Mouse (Mus musculus) T-helper 1 cell (primary cell): ENCODE data around the gene Cwf19l2.
"Not testable (repeated sequence)": the region's sequence is repeated elsewhere in the genome, so short reads cannot be mapped to it uniquely, and the experiment has no call there.

Experiments used
- in situ Hi-C: fragments of 300-600 bp; cut with MboI, MseI; formaldehyde crosslinking; loops from one replicate; pipeline ENCODE4 v1.15.1; 2025; ENCODE audit warnings: high pct_unique_total_duplicates

Gene Cwf19l2

DNA sequence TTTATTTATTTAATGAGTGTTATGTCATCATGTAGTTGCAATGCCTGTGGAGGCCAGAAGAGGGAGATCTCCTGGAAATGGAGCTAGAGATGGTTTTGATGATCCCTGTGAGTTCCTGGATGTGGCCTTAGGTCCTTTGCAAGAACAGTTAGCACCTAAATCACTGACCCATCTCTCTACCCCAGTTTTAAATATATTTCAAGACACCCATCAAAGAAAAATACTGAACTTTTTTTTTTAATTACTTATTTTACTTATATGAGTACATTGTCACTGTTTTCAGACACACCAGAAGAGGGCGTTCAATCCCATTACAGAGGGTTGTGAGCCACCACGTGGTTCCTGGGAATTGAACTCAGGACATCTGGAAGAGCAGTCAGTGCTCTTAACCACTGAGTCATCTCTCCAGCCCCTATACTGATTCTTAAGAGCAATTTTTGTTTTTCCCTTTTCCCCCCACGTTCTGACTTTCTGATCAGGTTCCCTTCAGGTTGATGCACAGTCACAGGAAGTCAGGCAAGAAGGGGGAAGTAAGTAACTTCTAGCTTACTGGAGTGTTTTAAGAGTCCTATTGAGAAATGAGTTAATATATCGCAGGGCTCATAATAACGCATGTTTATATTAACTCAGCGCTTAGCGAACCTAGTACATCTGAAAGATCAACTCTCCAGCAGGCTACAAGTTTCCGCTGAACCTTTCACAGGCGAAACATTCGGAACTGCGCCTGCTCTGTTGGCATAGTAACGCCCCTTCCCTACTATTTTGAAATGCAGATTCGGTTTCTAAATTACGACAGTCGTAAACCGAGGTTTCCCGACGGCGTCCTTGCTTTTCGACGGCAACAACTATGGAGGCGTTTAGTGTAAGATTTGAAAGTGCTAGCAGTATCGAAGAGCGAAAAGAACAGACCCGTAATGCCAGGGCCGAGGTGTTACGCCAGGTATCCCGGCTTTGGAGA is at the start of gene Cwf19l2:
Cwf19l2 (plus strand) TSS at position 342 of the 958 bp plus-strand sequence.
- in situ Hi-C loops, result loop anchor here (5.0 kb wide), 1 partner anchor 51 kb away; no protein-coding TSS in a partner anchor

DNA sequence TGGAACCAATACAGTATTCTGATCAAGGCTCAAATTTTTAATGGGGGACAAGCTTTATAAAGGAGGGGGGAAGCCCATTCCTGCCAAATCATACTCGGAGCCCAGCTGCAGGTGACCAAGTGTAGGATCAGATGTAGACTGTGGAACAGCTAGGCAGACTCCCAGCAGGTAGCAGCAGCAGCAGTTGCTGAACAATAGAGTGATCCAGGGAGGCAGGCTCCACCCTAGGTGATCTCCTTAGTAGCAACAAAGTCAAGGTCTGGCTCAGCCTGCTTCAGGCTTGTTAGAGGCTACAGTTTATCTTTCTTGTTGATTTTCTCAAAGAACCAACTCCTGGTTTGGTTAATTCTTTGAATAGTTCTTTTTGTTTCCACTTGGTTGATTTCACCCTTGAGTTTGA is 27.1 kb upstream of the Cwf19l2 start:
- in situ Hi-C loops, result not testable (repeated sequence)

DNA sequence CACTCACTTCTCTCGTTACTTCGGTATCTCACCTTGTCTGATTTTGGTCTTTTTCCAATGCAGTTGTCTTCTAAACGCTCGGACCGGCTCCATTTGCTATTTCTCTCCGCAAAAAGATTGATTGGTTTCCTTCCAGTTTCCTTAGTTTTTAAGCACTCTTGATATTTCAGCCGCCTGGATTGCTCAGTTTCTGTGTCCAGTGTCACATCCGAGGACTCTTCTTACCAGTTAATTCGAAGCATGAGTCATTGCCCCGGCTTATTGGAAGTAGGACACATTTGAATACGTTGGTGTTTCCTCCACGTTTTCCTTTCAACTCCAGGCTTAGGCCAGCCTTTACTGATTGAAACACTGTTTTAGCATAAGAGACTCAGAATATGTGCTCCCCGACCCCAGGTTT is 980 bp downstream of the Cwf19l2 start:
- in situ Hi-C loops, result loop anchor here (5.0 kb wide), 1 partner anchor 52 kb away; no protein-coding TSS in a partner anchor

DNA sequence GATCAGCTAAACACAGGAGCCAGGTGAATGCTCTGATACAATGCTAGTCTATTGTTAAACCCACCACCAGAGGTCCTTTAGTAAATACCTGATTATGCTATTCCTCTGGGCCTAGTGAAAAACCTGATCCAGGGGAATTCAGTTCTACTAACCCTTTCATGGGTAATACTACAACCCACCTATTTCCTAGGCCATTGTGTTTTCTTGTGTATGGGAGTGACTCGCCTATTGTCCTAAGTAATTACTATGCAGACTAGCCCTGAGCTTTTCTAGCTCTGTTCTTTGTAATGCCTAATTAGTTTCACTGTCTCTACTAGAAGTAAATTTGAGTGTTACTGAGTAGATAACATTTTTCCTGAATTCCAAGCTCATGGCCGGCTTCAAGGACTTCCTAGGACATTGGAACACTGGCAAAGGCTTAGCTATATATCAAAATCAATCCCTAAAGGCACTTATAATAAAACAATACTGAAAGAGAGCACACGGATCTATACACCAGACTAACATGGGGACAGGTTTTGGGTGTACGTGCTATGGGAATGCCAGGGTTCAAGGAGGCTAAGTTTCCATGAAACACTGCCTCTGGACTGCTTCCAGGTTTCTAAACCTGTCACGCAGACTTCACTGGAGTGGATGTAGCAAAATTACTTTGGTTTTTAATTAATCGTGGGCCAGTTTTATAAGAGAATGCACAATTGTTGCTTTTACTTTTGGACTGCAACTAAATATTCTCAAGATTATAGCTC is 36.3 kb downstream of the Cwf19l2 start:
- in situ Hi-C loops, result not testable (repeated sequence)

DNA sequence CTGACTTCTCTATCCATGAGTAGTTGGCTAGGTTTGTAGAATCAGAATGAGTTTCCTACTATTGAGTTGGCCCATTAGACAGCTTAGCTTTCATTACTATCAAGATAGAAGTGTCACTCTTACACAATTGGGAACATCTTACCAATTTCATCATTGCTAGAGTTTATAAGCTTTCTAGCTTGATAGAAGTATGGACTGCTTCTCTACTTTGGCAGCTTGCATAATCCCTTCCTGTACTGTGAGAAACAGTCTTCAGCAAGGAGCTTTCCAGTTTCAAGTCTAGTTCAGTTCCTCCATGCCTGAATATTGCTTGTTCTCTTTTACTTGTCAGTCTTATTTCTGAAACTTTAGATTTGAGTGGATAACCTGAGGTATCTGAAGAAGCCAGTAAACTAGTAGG is 68.5 kb downstream of the Cwf19l2 start:
- in situ Hi-C loops, result no loop called here

DNA sequence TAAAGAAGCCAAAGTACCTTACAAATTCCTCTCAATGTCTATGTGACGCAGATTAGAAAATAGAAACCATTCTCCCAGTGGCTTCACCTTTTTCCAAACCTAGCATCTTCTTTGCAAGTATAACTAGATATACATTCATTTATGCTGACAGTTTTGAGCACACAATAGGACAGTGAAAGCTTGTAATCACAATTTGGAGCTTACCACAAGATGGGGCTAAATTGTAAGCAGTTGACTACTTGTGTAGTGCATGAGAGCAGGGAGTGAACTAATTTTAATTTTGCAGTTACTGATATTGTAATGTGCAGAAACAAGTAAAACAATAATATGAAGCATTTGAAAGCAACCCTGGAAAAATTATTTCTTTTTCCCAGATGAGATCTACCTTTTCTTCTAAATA is 115.3 kb downstream of the Cwf19l2 start:
- in situ Hi-C loops, result no loop called here

DNA sequence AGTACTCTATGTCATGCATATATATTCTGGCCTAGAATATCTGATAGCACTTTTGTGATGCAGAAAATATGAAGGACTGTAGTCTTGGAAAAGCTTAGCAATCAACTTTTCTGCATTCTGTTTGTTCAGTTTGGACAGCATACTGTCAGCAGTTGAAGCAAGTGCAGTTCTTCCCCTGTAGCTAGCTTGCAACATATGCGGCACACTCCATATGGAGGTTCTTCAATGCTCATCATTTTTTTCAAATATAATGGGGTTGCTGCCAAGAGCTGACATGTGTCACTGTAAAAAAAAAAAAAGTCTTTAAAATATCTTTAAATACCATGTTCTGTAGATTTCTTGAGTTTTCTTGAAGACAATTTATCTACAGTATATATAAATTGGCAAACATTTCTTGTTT is 115.8 kb downstream of the Cwf19l2 start:
- in situ Hi-C loops, result no loop called here

DNA sequence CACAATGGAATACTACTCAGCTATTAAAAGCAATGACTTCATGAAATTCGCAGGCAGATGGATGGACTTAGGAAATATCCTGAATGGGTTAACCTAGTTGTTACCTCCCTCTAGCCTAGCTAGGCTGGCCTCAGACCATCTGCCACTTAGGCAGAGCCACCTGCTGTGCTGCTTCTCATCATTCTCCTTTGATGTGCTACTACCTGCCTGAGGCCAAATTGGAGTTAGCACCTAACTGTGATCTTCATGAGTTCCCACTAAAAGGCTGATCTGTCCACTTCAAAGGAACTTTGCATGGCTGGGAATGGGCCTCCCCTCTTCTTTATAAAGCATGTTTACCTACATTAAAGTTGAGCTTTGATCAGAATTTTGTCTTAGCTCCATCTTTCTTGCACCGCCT is 117.6 kb downstream of the Cwf19l2 start:
- in situ Hi-C loops, result no loop called here
